Mouse (Mus musculus): Measurements from ENCODE around the gene Fgf4.
A peak's percentile ranks its signal among the peaks of the same experiment; 100 is the strongest.
"Not testable (repeated sequence)": the region's sequence is repeated elsewhere in the genome, so short reads cannot be mapped to it uniquely, and the experiment has no call there.

The Fgf4 gene

GRCm38 (mm10) chr7:144867161-144867560, 20.0 kb downstream of the Fgf4 start:
- DNase-seq (ENCODE audit: low spot score in 2 of 2): no peak

DNA sequence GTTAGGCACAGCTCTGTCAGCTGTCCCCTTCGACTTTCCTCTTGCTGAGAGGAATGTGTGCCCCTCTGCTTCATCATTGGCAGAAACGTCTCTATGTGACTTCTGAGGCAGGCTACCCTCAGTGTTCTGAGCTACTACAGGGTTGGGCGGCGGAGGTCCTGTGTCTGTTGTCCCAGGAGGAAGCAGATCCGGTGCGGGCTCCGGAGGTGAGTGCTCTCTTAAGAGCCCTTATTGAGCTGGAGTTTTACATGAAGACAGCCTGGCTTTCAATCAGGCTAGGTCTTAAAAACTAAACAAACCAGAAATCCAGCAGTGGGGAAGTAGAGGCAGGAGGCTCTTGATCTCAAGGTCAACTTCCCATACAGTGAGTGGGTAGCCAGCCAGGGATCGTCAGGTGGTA, 20.4 kb downstream of the Fgf4 start:
- no peak for DNase-seq (ENCODE audit: low spot score in 2 of 2)

GRCm38 (mm10) chr7:144872420-144872819, 25.3 kb downstream of the Fgf4 start:
- no peak for DNase-seq (ENCODE audit: low spot score in 2 of 2)

DNA sequence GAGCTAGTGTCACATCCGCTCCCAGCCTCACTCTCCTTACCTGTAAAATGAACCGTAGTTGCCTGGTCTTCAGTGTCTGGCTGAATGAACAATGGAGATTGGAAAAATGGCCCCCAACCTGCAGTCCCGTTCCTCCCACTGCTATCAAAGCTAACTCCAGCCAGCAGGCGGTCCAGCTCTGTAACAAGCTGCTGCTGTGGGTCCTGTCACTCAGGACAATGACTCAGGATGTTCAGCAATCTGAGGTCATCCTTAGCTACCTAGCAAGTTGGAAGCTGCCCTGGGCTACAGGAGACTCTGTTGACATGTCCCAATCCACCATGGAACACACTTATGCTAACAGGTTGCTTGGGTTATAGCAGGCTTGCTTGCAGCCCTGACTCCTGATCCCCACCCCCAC, 26.0 kb downstream of the Fgf4 start:
- no peak for DNase-seq (ENCODE audit: low spot score in 2 of 2)

- no peak for DNase-seq (ENCODE audit: low spot score in 2 of 2)
Observed at GRCm38 (mm10) chr7:144874226-144874625, 27.1 kb downstream of the Fgf4 start.

DNA sequence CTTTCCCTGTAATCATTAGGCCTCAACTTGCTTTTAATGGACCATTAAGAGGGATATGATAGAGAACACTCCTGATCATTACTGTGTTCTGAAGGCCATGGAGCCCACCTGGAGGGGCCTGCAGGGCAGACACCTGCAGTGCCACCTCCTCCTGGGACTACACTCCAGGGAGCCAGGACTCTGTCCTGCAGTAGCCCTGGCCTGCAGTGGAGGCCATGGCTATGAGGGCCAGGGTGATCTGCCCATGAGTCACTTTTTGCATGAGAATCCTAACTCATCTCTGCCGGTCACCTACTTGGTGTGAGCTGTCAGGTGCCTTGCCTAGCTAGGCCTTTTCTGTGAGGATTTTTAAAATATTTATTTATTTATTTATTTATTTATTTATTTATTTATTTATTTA, 31.2 kb downstream of the Fgf4 start:
- DNase-seq (ENCODE audit: low spot score in 2 of 2): no peak

GRCm38 (mm10) chr7:144883106-144883505, 35.9 kb downstream of the Fgf4 start:
- no peak for DNase-seq (ENCODE audit: low spot score in 2 of 2)

GRCm38 (mm10) chr7:144887672-144888071, 40.5 kb downstream of the Fgf4 start:
- DNase-seq (ENCODE audit: low spot score in 2 of 2): no peak

GRCm38 (mm10) chr7:144888564-144889299, 41.6 kb downstream of the Fgf4 start:
- DNase-seq (ENCODE audit: low spot score in 2 of 2): no peak

DNA sequence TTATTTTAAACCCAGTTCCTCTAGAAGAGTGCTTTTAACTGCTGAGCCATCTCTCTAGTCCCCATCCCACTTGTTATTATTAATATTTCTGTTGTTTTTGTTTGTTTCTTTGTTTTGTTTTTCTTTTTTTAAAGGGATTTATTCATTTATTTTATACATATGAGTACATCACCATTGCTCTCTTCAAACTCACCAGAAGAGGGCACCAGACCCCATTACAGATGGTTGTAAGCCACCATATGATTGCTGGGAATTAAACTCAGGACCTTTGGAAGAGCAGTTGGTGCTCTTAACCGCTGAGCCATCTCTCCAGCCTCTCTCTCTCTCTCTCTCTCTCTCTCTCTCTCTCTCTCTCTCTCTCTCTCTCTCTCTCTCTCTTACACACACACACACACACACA, 43.5 kb downstream of the Fgf4 start:
- DNase-seq (ENCODE audit: low spot score in 2 of 2): not testable (repeated sequence)

DNA sequence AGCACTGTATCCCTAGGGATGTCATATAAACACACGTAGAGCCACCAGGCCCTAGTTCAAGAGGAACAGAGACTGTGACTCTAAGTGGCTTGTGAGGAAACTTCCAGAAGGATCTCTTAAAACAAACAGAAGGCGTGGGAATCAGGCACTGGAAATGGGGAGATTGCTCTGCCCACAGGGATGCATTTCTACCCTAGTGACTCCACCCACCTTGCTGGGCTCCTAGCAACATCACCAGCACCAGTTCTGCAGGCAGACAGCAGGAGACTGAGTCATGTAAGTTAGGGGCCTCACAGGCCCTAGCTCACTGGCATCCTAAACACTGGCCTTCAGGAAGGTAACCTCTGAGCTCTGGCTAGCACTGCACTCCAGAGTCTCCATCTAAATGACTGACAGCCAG, 44.7 kb downstream of the Fgf4 start:
- DNase-seq (ENCODE audit: low spot score in 2 of 2): peak in 1 of 2 experiments; percentile 32

DNA sequence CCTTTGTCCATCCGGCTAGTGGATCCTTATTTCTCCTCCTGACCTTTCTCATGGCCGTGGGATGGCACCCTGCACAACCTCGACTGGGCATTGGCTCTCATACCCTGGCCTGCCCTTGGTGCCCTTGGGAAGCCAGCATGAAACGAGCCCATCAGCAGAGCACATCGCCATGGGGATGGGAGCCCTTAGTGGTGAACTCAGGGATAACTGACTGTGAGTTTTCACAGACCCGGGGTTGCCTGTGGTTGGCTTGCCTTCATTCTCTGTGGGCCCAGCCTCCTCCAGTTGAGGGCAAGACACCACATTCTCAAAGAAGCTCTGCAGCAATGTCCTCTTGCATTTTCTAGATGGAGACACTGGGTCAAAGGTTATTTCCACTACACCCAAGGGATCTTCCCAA, 45.2 kb downstream of the Fgf4 start:
- DNase-seq (ENCODE audit: low spot score in 2 of 2): no peak

GRCm38 (mm10) chr7:144894191-144894590, 47.0 kb downstream of the Fgf4 start:
- DNase-seq (ENCODE audit: low spot score in 2 of 2): no peak

- no peak for DNase-seq (ENCODE audit: low spot score in 2 of 2)
Observed at GRCm38 (mm10) chr7:144894706-144895105, 47.5 kb downstream of the Fgf4 start.

DNA sequence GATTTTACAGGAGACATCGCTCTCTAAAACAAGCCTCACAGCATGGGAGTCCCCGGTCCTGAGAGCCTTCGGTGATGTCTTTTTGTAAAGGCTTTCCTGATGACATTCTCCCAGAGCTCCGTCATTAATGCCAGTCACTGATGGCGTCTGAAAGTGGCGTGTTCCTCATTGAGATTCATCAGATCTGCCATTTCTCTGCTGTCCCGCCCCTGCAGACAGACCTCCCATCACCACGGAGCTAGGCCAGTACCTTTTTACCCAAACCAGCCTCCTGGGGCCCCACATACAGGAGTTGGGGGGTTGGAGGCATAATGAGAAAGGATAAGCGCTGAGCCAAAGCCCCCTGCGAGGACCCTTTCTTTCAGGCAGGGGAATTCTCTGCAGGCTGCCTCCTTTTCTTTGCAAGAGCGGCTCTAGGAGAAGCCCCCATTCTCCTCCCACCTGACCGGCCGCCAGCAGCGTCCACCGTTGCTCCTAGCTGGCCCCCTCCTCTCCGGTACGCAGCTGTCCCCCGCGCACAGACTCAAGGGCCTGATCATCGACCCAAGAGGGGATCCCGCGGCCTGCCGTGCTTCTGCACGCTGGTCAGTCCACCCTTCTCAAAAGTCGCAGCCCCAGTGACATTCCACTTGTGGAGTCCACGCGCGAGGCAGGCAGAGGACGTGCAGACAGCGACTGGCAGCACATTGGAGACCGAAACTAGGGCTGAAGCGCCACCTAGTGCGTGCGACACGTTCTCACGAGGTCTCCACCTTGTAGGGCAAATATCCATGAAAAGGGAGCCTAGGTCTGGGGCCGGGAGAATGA, 48.3 kb downstream of the Fgf4 start:
- DNase-seq (ENCODE audit: low spot score in 2 of 2): peak in 1 of 2 experiments; percentile 61

DNA sequence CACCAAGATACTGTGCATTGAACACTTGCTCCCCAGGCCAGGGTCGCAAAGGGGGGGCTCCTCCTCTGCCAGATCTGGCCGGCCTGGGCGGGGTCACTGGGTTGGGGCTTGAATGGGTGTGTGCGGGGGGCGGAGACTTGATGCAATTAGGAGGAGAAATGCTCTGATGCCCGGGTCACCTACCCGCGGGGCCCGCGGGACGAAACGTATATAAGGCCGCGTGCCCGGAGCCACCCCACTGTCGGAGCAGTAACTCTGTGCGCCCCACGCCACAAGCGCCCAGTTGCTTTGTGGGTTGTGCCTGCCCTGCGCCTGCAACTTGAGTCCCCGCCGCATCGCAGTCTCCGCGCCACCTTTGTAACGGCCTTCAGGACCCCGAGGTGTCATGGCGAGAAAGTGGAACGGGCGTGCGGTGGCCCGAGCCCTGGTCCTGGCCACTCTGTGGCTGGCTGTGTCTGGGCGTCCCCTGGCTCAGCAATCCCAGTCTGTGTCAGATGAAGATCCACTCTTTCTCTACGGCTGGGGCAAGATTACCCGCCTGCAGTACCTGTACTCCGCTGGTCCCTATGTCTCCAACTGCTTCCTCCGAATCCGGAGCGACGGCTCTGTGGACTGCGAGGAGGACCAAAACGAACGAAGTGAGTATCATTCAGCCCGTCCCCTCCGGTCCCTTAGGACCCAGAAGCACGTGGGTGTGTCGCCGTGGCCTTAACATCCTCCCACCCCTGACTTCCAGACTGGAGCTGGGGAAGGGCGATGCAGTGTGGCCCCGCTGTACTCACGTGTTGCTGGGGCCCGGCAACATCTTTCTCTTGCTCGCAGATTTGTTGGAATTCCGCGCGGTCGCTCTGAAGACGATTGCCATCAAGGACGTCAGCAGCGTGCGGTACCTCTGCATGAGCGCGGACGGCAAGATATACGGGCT, 49.4 kb downstream of the Fgf4 start, which contains the start of gene Fgf15:
Gene Fgf15, plus strand, starts transcription at position 238 of the 925 bp plus-strand sequence.
- no peak for DNase-seq (ENCODE audit: low spot score in 2 of 2)

DNA sequence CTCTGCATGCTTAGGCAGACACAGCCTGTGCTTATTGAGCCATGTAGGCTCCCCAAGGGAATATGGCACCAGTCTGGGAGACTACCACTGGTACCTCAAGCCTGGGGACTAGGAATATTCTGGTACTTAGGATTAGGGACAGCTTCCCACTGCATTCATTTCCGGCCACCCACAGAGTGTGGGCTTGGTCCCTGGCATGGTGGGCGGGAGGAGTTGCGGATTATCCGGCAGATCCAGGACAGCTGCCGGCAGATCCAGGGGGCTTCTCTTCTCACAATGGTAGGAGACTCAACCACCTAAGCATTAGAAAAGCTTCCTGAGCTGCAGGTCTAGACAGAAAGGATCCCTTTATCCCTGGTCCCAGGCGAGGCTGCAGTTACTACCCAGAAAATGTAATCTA, 51.3 kb downstream of the Fgf4 start:
- DNase-seq (ENCODE audit: low spot score in 2 of 2): no peak

- DNase-seq (ENCODE audit: low spot score in 2 of 2): not testable (repeated sequence)
Observed at GRCm38 (mm10) chr7:144905514-144905913, 58.3 kb downstream of the Fgf4 start.

- peak in 1 of 2 experiments; percentile 69 for DNase-seq (ENCODE audit: low spot score in 2 of 2)
Observed at GRCm38 (mm10) chr7:144906708-144907397, 59.7 kb downstream of the Fgf4 start.

GRCm38 (mm10) chr7:144907793-144908192, 60.6 kb downstream of the Fgf4 start:
- DNase-seq (ENCODE audit: low spot score in 2 of 2): no peak

GRCm38 (mm10) chr7:144908705-144909104, 61.5 kb downstream of the Fgf4 start:
- peak in 1 of 2 experiments; percentile 44 for DNase-seq (ENCODE audit: low spot score in 2 of 2)

Measured in left cerebral cortex, adult 9 months (tissue).